Mouse (Mus musculus) midbrain, embryonic 14.5 days (tissue): ENCODE results near the gene Eif4enif1. TPM values are rescaled to one million over a fixed set of nuclear protein-coding genes. Genes with fewer than 3 reads are reported as not detected.
A peak's percentile ranks its signal among the peaks of the same experiment; 100 is the strongest.
"Not testable (repeated sequence)": the region's sequence is repeated elsewhere in the genome, so short reads cannot be mapped to it uniquely, and the experiment has no call there.

ENCODE experiments used
- ATAC-seq: fragments of 200-750 bp; cut with Nextera tagmentation; 2 replicates; pipeline ENCODE4 v1.8.0; 2017; ENCODE audit warnings: moderate number of reproducible peaks, moderate library complexity; ENCODE audit not compliant: low FRiP score, low TSS enrichment
- DNase-seq: peaks from one replicate; pipeline ENCODE4 v3.0.0-alpha.2; 2015
- H3K27ac ChIP-seq: fragments of 300-500 bp; sonication (generic); replicated peaks from 2 replicates; pipeline ENCODE4 v1.5.1; 2014; ENCODE audit warnings: mild to moderate bottlenecking, low read depth, low read length, moderate library complexity
- H3K27me3 ChIP-seq: fragments of 300-500 bp; sonication (generic); 2 replicates; pipeline ENCODE4 v1.6.1; 2014; ENCODE audit warnings: low read length, control low read depth, mixed read lengths; ENCODE audit not compliant: control insufficient read depth, insufficient read depth
- H3K36me3 ChIP-seq: fragments of 300-500 bp; sonication (generic); 2 replicates; pipeline ENCODE4 v1.6.1; 2014; ENCODE audit warnings: low read length, control low read depth; ENCODE audit not compliant: control insufficient read depth, insufficient read depth
- H3K4me1 ChIP-seq: fragments of 300-500 bp; sonication (generic); 2 replicates; pipeline ENCODE4 v1.6.1; 2014; ENCODE audit warnings: mild to moderate bottlenecking, antibody characterized with exemption, low read length, control low read depth; ENCODE audit not compliant: control insufficient read depth, insufficient read depth
- H3K4me2 ChIP-seq: fragments of 300-500 bp; sonication (generic); 2 replicates; pipeline ENCODE4 v1.6.1; 2014; ENCODE audit warnings: mild to moderate bottlenecking, low read length, moderate library complexity
- H3K4me3 ChIP-seq: fragments of 300-500 bp; sonication (generic); replicated peaks from 2 replicates; pipeline ENCODE4 v1.5.1; 2014; ENCODE audit warnings: low read depth, low read length
- H3K9ac ChIP-seq: fragments of 300-500 bp; sonication (generic); replicated peaks from 2 replicates; pipeline ENCODE4 v1.6.1; 2014; ENCODE audit warnings: mild to moderate bottlenecking, low read length, moderate library complexity
- H3K9me3 ChIP-seq: fragments of 300-500 bp; sonication (generic); 2 replicates; pipeline ENCODE4 v1.6.1; 2016; ENCODE audit warnings: low read length, control low read depth, mixed read lengths; ENCODE audit not compliant: control insufficient read depth
- WGBS: fragments of 180-500 bp; shearing (Covaris S2); extraction: QIAGEN DNeasy Blood & Tissue Kit; methylation state at CpG from one replicate; pipeline ENCODE4 v1.1.7; 2014; 5-methylcytosine and 5-hydroxymethylcytosine counted together
- polyA plus RNA-seq: library from polyadenylated mRNA; unstranded; fragments of >200 nt; fragmentation: Nextera tagmentation; extraction: Ambion mirVana; gene quantifications from 2 replicates; pipeline ENCODE4 v1.2.1, GENCODE M21; 2014

Gene Eif4enif1
- polyA plus RNA-seq = 44.6 and 55.3 TPM in 2 replicates

- ATAC-seq (peak; percentile 53; the same call in 1 of the 2 replicates), DNase-seq (peak; percentile 95)
- H3K4me1 ChIP-seq = no peaks in the 10 kb centered on the region
- no peaks in the 10 kb centered on the region for H3K9me3 ChIP-seq
- WGBS = under 1% methylated on average over 50 of the region's 57 CpGs
- peak within 1 kb of the TSS; percentile 30; the same call in 1 of the 2 replicates for H3K9ac ChIP-seq
- H3K4me2 ChIP-seq = peak within 1 kb of the TSS; percentile 42
- peaks cover 22% of the 10 kb centered on the region for H3K36me3 ChIP-seq
- peak within 1 kb of the TSS; percentile 65 for H3K27ac ChIP-seq
- no peaks in the 10 kb centered on the region for H3K27me3 ChIP-seq
- H3K4me3 ChIP-seq = peak within 1 kb of the TSS; percentile 36
Observed at GRCm38 (mm10) chr11:3202231-3202701, at the start of gene Eif4enif1. Eif4enif1 (plus strand) TSS chr11:3202392.

DNA sequence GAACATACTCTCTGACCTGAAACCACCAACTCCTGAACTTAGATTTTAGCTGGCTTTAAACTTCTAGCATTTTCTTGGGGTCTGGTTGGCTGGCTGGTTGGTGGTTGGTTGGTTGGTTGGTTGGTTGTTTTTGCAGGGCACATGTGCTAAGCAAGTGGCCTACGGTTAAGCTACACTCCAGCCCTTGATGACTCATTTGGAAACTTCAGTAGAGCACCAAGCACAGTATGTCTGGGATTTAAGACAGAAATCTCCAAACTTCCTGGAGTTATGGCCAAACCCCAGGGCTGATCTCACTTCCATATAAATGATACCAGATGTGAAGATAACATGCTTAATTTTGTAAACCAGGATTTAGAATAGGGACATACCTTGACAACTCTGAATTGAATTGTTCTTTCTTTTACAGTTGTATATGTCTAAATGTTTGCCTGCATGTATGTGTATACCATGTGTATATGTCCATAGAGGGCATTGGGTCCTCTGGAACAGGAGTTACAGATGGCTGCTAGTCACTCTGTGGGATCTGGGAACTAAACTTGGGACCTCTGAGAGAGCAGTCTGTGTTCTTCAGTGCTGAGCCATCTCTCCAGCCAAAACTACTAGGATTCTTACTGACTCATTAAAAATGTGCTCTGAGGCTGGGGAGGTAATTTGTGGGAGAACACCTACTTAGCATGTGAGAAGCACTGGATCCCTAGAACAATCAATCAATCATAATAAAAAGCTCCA is 48.4 kb upstream of the Eif4enif1 start:
- H3K27ac ChIP-seq, H3K4me3 ChIP-seq, DNase-seq, H3K36me3 ChIP-seq, H3K4me2 ChIP-seq, H3K27me3 ChIP-seq, H3K4me1 ChIP-seq, H3K9ac ChIP-seq: not testable (repeated sequence)
- H3K9me3 ChIP-seq = peaks cover 15% of the 10 kb centered on the region
- 79% methylated on average over 1 of the region's 1 CpGs for WGBS
- peak; percentile 51 for ATAC-seq

DNA sequence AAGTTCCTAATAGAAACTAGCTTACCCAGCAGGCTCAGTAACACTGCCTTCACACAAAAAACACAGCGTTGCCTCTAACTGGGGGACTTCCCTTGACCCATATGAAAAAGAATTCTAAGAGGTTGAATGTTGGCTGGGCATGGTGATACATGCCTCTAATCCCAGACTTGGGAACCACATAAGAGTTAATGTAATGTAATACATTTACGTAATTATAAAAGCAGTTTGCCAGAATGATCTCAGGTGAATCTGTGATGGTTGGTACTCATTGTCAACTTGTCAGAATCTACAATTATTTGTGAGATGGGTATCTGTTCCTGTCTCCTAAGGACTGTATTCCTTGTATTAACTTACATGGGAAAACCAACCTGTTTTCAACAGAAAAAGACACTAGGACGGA is 45.2 kb upstream of the Eif4enif1 start:
- ATAC-seq, H3K36me3 ChIP-seq, H3K4me2 ChIP-seq, H3K27ac ChIP-seq, H3K27me3 ChIP-seq, H3K4me3 ChIP-seq, DNase-seq, H3K9ac ChIP-seq, H3K4me1 ChIP-seq: not testable (repeated sequence)
- 89% methylated on average over 2 of the region's 3 CpGs for WGBS
- H3K9me3 ChIP-seq = peaks cover 15% of the 10 kb centered on the region

GRCm38 (mm10) chr11:3157996-3158395 is 44.2 kb upstream of the Eif4enif1 start:
- H3K27me3 ChIP-seq = not testable (repeated sequence)

GRCm38 (mm10) chr11:3158800-3159199 is 43.4 kb upstream of the Eif4enif1 start:
- not testable (repeated sequence) for DNase-seq, H3K36me3 ChIP-seq, H3K27me3 ChIP-seq, H3K9ac ChIP-seq, H3K4me1 ChIP-seq, H3K27ac ChIP-seq, H3K4me2 ChIP-seq, ATAC-seq, H3K4me3 ChIP-seq
- peaks cover 18% of the 10 kb centered on the region for H3K9me3 ChIP-seq
- WGBS = 87% methylated on average over 4 of the region's 4 CpGs

More at GRCm38 (mm10) chr11:3157996-3158395, 44.2 kb upstream of the Eif4enif1 start:
- not testable (repeated sequence) for DNase-seq, H3K4me2 ChIP-seq, H3K4me3 ChIP-seq, ATAC-seq, H3K36me3 ChIP-seq, H3K9ac ChIP-seq, H3K4me1 ChIP-seq, H3K27ac ChIP-seq
- H3K9me3 ChIP-seq = peaks cover 20% of the 10 kb centered on the region
- 92% methylated on average over 6 of the region's 6 CpGs for WGBS

- peaks cover 20% of the 10 kb centered on the region for H3K9me3 ChIP-seq
- not testable (repeated sequence) for H3K4me2 ChIP-seq, H3K27me3 ChIP-seq, ATAC-seq, DNase-seq, H3K27ac ChIP-seq, H3K4me1 ChIP-seq, H3K36me3 ChIP-seq, H3K4me3 ChIP-seq, H3K9ac ChIP-seq
- 58% methylated on average over 1 of the region's 2 CpGs for WGBS
Observed at GRCm38 (mm10) chr11:3161370-3161769, 40.8 kb upstream of the Eif4enif1 start.

- not testable (repeated sequence) for DNase-seq, H3K4me1 ChIP-seq, H3K9ac ChIP-seq, H3K4me3 ChIP-seq, H3K36me3 ChIP-seq, H3K27ac ChIP-seq, H3K4me2 ChIP-seq, H3K27me3 ChIP-seq
- ATAC-seq = peak; percentile 41
- H3K9me3 ChIP-seq = peaks cover 20% of the 10 kb centered on the region
- 68% methylated on average over 5 of the region's 5 CpGs for WGBS
Observed at GRCm38 (mm10) chr11:3162236-3162897, 39.8 kb upstream of the Eif4enif1 start.

GRCm38 (mm10) chr11:3163122-3163521 is 39.1 kb upstream of the Eif4enif1 start:
- WGBS = 81% methylated on average over 2 of the region's 2 CpGs
- H3K9me3 ChIP-seq = peaks cover 23% of the 10 kb centered on the region
- H3K36me3 ChIP-seq, H3K4me3 ChIP-seq, H3K9ac ChIP-seq, ATAC-seq, H3K27me3 ChIP-seq, H3K4me1 ChIP-seq, H3K4me2 ChIP-seq, DNase-seq, H3K27ac ChIP-seq: not testable (repeated sequence)
